ENCODE assay signal across 11 mouse cellular contexts in genomic region chr17:30818543-30818942, GRCm38 (mm10).
DNase-seq lines count a peak whose midpoint lies in the region; ATAC-seq and TF ChIP-seq lines count a peak whose summit lies in the region.
"Had no signal": no experiment of that assay in that cellular context is flagged by ENCODE, and none has a peak within 500 bp of the region (broad histone marks: within the 10 kb centered on the region; RNA-seq: fewer than 3 reads in every experiment).

No protein-coding gene starts in this region.

- WGBS in heart, postnatal 0 days = 91% methylated on average over 5 of the region's 5 CpGs
- WGBS in heart, embryonic 12.5 days = 93% methylated on average over 5 of the region's 5 CpGs
- WGBS in lung, embryonic 14.5 days = 95% methylated on average over 5 of the region's 5 CpGs
- WGBS in lung, adult 2 months = 95% methylated on average over 5 of the region's 5 CpGs

- no peak overlapping the region for H3K9ac ChIP-seq in heart, postnatal 0 days (replicated peaks; ENCODE audit: low read depth, low read length)
- no peak overlapping the region for H3K9ac ChIP-seq in heart, embryonic 12.5 days
- H3K9ac ChIP-seq in lung, embryonic 14.5 days = no peak overlapping the region
- H3K9ac ChIP-seq: embryonic facial prominence, embryonic 15.5 days; forebrain, embryonic 12.5 days had no signal

- H3K27me3 ChIP-seq in heart, postnatal 0 days (ENCODE audit: control insufficient read depth, insufficient read depth, low read length) = no peaks in the 10 kb centered on the region
- no peaks in the 10 kb centered on the region for H3K27me3 ChIP-seq in heart, embryonic 12.5 days (replicated peaks)
- no peaks in the 10 kb centered on the region for H3K27me3 ChIP-seq in lung, embryonic 14.5 days (ENCODE audit: insufficient read depth, low read length)
- no peaks in the 10 kb centered on the region for H3K27me3 ChIP-seq in E14TG2a.4 (ENCODE audit: insufficient read depth, low read length)
- H3K27me3 ChIP-seq: embryonic facial prominence, embryonic 15.5 days; forebrain, embryonic 12.5 days had no signal

- no peak overlapping the region for H3K27ac ChIP-seq in heart, postnatal 0 days (ENCODE audit: low read depth)
- H3K27ac ChIP-seq in heart, embryonic 12.5 days (ENCODE audit: poor library complexity, severe bottlenecking) = no peak overlapping the region
- H3K27ac ChIP-seq in lung, embryonic 14.5 days (ENCODE audit: low read depth) = no peak overlapping the region
- H3K27ac ChIP-seq: embryonic facial prominence, embryonic 15.5 days; forebrain, embryonic 12.5 days had no signal

- no peaks in the 10 kb centered on the region for H3K9me3 ChIP-seq in heart, postnatal 0 days (replicated peaks; ENCODE audit: control insufficient read depth, low read length)
- 0 out of 2 replicates have a peak, but pooled peaks cover 5% of the 10 kb centered on the region for H3K9me3 ChIP-seq in heart, embryonic 12.5 days (replicated peaks)
- H3K9me3 ChIP-seq in lung, embryonic 14.5 days (ENCODE audit: low read depth, low read length) = no peaks in the 10 kb centered on the region
- H3K9me3 ChIP-seq in E14TG2a.4 (ENCODE audit: low read length) = no peaks in the 10 kb centered on the region
- H3K9me3 ChIP-seq: embryonic facial prominence, embryonic 15.5 days; forebrain, embryonic 12.5 days had no signal

- DNase-seq in heart, postnatal 0 days (ENCODE audit: low spot score) = no peak
- no peak for DNase-seq in lung, embryonic 14.5 days
- DNase-seq in lung, adult 2 months = no peak
- peak; percentile 71 for DNase-seq in R1 (ENCODE audit: low read depth, low spot score)
- DNase-seq in urinary bladder, adult 2 months (ENCODE audit: low spot score) = no peak
- no peak for DNase-seq in left cerebral cortex, postnatal 4 days

- H3K4me2 ChIP-seq in heart, postnatal 0 days (ENCODE audit: low read depth, low read length) = no peak overlapping the region
- H3K4me2 ChIP-seq in heart, embryonic 12.5 days = no peak overlapping the region
- H3K4me2 ChIP-seq in lung, embryonic 14.5 days = no peak overlapping the region
- H3K4me2 ChIP-seq: embryonic facial prominence, embryonic 15.5 days; forebrain, embryonic 12.5 days had no signal

- TF ChIP-seq CTCF in heart, postnatal 0 days (IDR thresholded peaks at IDR 0.05; ENCODE audit: low read depth) = peak; percentile 19; the same call in 1 of the 2 replicates
- TF ChIP-seq CTCF in lung, embryonic 14.5 days (IDR thresholded peaks at IDR 0.05; ENCODE audit: low read depth) = peak; percentile 36
- TF ChIP-seq CTCF in lung, adult 2 months (IDR thresholded peaks at IDR 0.05; ENCODE audit: insufficient read depth, low read length) = no peak
- peak; percentile 83 for TF ChIP-seq CTCF in E14TG2a.4 (conservative IDR thresholded peaks at IDR 0.05; ENCODE audit: low read length)

- ATAC-seq in heart, postnatal 0 days (ENCODE audit: insufficient read depth, low read depth) = no peak
- ATAC-seq in heart, embryonic 12.5 days (ENCODE audit: insufficient number of reproducible peaks, low FRiP score) = no peak
- ATAC-seq in lung, embryonic 14.5 days (ENCODE audit: insufficient read depth) = no peak
- ATAC-seq: activated CD4-positive, CD25-positive, alpha-beta regulatory T cell, adult 4 months had no signal

- intact Hi-C loops in left cerebral cortex, postnatal 4 days (cut with DNase I) = loop anchor here (5.0 to 10.0 kb wide), 2 partner anchors 134 to 364 kb away; partner anchors contain the start of gene Umodl1

- no peak for TF ChIP-seq POLR2A in lung, adult 2 months (IDR thresholded peaks at IDR 0.05; ENCODE audit: borderline replicate concordance, extremely low read depth, low read depth, low read length)

- peaks cover 14% of the 10 kb centered on the region; the same call in 1 of the 2 replicates for H3K4me1 ChIP-seq in heart, postnatal 0 days (ENCODE audit: control insufficient read depth, insufficient read depth)
- peaks cover 24% of the 10 kb centered on the region for H3K4me1 ChIP-seq in heart, embryonic 12.5 days (replicated peaks)
- H3K4me1 ChIP-seq in lung, embryonic 14.5 days (ENCODE audit: insufficient read depth) = peaks cover 2% of the 10 kb centered on the region; the same call in 1 of the 2 replicates
- no peaks in the 10 kb centered on the region for H3K4me1 ChIP-seq in lung, adult 2 months (ENCODE audit: control insufficient read depth, insufficient read depth, low read length)
- H3K4me1 ChIP-seq in E14TG2a.4 (replicated peaks; ENCODE audit: low read depth, low read length) = peaks cover 38% of the 10 kb centered on the region
- H3K4me1 ChIP-seq: embryonic facial prominence, embryonic 15.5 days; forebrain, embryonic 12.5 days had no signal

- TF ChIP-seq EP300 in heart, postnatal 0 days (IDR thresholded peaks at IDR 0.05; ENCODE audit: low read depth) = no peak

- H3K36me3 ChIP-seq in heart, postnatal 0 days (replicated peaks; ENCODE audit: control insufficient read depth, insufficient read depth, low read length) = no peaks in the 10 kb centered on the region
- H3K36me3 ChIP-seq in heart, embryonic 12.5 days = no peaks in the 10 kb centered on the region
- H3K36me3 ChIP-seq in lung, embryonic 14.5 days (ENCODE audit: insufficient read depth) = no peaks in the 10 kb centered on the region
- H3K36me3 ChIP-seq in E14TG2a.4 (ENCODE audit: insufficient read depth, low read length) = peaks cover 77% of the 10 kb centered on the region
- H3K36me3 ChIP-seq: embryonic facial prominence, embryonic 15.5 days; forebrain, embryonic 12.5 days had no signal

- H3K4me3 ChIP-seq in heart, postnatal 0 days (ENCODE audit: low read depth, low read length) = no peak overlapping the region
- no peak overlapping the region for H3K4me3 ChIP-seq in heart, embryonic 12.5 days
- no peak overlapping the region for H3K4me3 ChIP-seq in lung, embryonic 14.5 days (ENCODE audit: low read depth, low read length)
- H3K4me3 ChIP-seq in lung, adult 2 months (replicated peaks; ENCODE audit: extremely low read depth, low read depth, low read length) = no peak overlapping the region
- H3K4me3 ChIP-seq in E14TG2a.4 (replicated peaks; ENCODE audit: low read length) = no peak overlapping the region
- H3K4me3 ChIP-seq: embryonic facial prominence, embryonic 15.5 days; forebrain, embryonic 12.5 days had no signal
